Mouse (Mus musculus) myocyte (in vitro differentiated cells): ENCODE results near the gene Tecr. TPM values are rescaled to one million over a fixed set of nuclear protein-coding genes. Genes with fewer than 3 reads are reported as not detected.

ENCODE experiments used
- H3K27me3 ChIP-seq: one replicate; pipeline ENCODE4 v1.6.1; 2011; ENCODE audit not compliant: control insufficient read depth, insufficient read depth, insufficient read length
- H3K36me3 ChIP-seq: one replicate; pipeline ENCODE4 v1.6.1; 2011; ENCODE audit not compliant: control insufficient read depth, insufficient read depth
- H3K4me2 ChIP-seq: one replicate; pipeline ENCODE4 v1.6.1; 2011; ENCODE audit warnings: low read depth, control low read depth
- H3K4me3 ChIP-seq: one replicate; pipeline ENCODE4 v1.5.1; 2011; ENCODE audit warnings: mild to moderate bottlenecking, control low read depth, moderate library complexity
- H3K79me2 ChIP-seq: one replicate; pipeline ENCODE4 v1.6.1; 2011; ENCODE audit not compliant: control insufficient read depth, insufficient read depth
- H3ac ChIP-seq: one replicate; pipeline ENCODE4 v1.6.1; 2011; ENCODE audit not compliant: control insufficient read depth, insufficient read length
- CEBPB ChIP-seq: IDR thresholded peaks from 2 replicates; pipeline ENCODE4 v1.6.1; 2011; ENCODE audit warnings: mild to moderate bottlenecking, moderate library complexity; ENCODE audit not compliant: poor library complexity, insufficient read depth, severe bottlenecking
- E2F4 ChIP-seq: IDR thresholded peaks from one replicate; pipeline ENCODE4 v1.6.1; 2011; ENCODE audit warnings: mild to moderate bottlenecking, control low read depth, moderate library complexity; ENCODE audit not compliant: insufficient read depth
- MAX ChIP-seq: IDR thresholded peaks from one replicate; pipeline ENCODE4 v1.6.1; 2011; ENCODE audit warnings: low read depth, mild to moderate bottlenecking, control low read depth
- MYOD1 ChIP-seq, 3 experiments: IDR thresholded peaks; one replicate each; pipeline ENCODE4 v1.6.1; 2011; ENCODE audit warnings: control low read depth in 2 of 3, low read depth in 2 of 3, mild to moderate bottlenecking in 2 of 3, moderate library complexity in 1 of 3; ENCODE audit not compliant: insufficient read length in 2 of 3, control insufficient read depth in 1 of 3
- MYOG ChIP-seq, 3 experiments: IDR thresholded peaks; one replicate each; pipeline ENCODE4 v1.6.1; 2011; ENCODE audit warnings: control low read depth in 2 of 3, low read depth in 2 of 3, mild to moderate bottlenecking in 2 of 3; ENCODE audit not compliant: insufficient read length in 2 of 3, control insufficient read depth in 1 of 3, insufficient read depth in 1 of 3
- POLR2A ChIP-seq: IDR thresholded peaks from one replicate; pipeline ENCODE4 v1.6.1; 2011; ENCODE audit warnings: low read depth, mild to moderate bottlenecking, control low read depth, moderate library complexity; ENCODE audit not compliant: insufficient read length
- POLR2AphosphoS2 ChIP-seq: IDR thresholded peaks from one replicate; pipeline ENCODE4 v1.6.1; 2011; ENCODE audit warnings: low read depth, control low read depth; ENCODE audit not compliant: insufficient read length
- REST ChIP-seq: IDR thresholded peaks from one replicate; pipeline ENCODE4 v1.6.1; 2011; ENCODE audit warnings: mild to moderate bottlenecking, control low read depth, moderate library complexity; ENCODE audit not compliant: insufficient read depth, insufficient read length
- SRF ChIP-seq: IDR thresholded peaks from one replicate; pipeline ENCODE4 v1.6.1; 2011; ENCODE audit warnings: low read depth; ENCODE audit not compliant: control insufficient read depth, insufficient read length
- TCF12 ChIP-seq: IDR thresholded peaks from one replicate; pipeline ENCODE4 v1.6.1; 2011; ENCODE audit warnings: mild to moderate bottlenecking, control low read depth; ENCODE audit not compliant: poor library complexity, insufficient read depth, severe bottlenecking
- TCF3 ChIP-seq: IDR thresholded peaks from one replicate; pipeline ENCODE4 v1.6.1; 2011; ENCODE audit warnings: low read depth, control low read depth; ENCODE audit not compliant: insufficient read length
- USF1 ChIP-seq: IDR thresholded peaks from one replicate; pipeline ENCODE4 v1.6.1; 2011; ENCODE audit warnings: low read depth, mild to moderate bottlenecking, control low read depth, moderate library complexity
- polyA plus RNA-seq: library from polyadenylated mRNA; unstranded; fragments of >200 nt; fragmentation: generic; extraction: Trizol; gene quantifications from one replicate; pipeline ENCODE4 v1.2.1, GENCODE M21; 2012; ENCODE audit warnings: missing spikeins

Gene Tecr
- polyA plus RNA-seq, 1 experiment = 459 TPM

DNA sequence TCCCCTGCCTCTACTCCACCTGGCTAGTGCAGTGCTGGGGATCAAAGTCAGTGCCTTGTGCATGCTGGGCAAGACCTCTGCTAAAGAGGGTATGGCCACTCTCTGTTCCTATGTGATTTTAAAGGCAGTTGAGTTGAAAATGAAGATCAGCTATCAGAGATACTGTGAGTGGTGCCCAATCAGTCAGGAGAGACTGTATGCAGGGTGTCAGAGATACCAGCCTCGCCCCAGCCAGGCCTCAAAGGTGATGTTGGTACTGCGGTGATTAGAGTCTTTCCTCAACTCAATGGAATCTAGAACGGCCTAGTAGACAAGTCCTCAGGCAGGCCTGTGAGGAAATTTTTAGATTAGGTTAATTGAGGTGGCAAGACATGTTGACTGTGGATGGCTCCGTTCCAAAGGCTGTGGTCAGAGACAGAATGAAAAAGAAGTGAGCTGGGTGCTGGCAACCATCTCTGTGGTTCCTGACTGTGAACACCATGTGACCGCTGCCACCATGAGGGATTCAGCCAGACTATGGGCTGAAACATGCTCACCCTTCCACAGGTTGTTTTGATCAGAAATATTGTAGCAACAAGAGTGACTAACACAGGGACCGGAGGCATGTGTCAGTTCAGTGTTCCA is 18.0 kb upstream of the Tecr start:
- Histone ChIP-seq H3K27me3 (no peaks in the 10 kb centered on the region), H3K4me2 (no peak overlapping the region), H3ac (no peak overlapping the region), H3K36me3 (no peaks in the 10 kb centered on the region), H3K4me3 (no peak overlapping the region), H3K79me2 (no peaks in the 10 kb centered on the region)
- no peak for TF ChIP-seq TCF3
- TF ChIP-seq SRF = no peak
- TF ChIP-seq POLR2A = no peak
- TF ChIP-seq MAX = no peak
- TF ChIP-seq MYOD1 (IDR thresholded peaks at IDR 0.05; ENCODE audit: control insufficient read depth in 1 of 3, insufficient read length in 2 of 3, low read depth in 2 of 3) = no peak
- TF ChIP-seq POLR2AphosphoS2 = no peak
- no peak for TF ChIP-seq MYOG (IDR thresholded peaks at IDR 0.05; ENCODE audit: control insufficient read depth in 1 of 3, insufficient read depth in 1 of 3, insufficient read length in 2 of 3, low read depth in 2 of 3)
- no peak for TF ChIP-seq E2F4
- no peak for TF ChIP-seq USF1
- TF ChIP-seq REST = no peak
- no peak for TF ChIP-seq TCF12
- no peak for TF ChIP-seq CEBPB

DNA sequence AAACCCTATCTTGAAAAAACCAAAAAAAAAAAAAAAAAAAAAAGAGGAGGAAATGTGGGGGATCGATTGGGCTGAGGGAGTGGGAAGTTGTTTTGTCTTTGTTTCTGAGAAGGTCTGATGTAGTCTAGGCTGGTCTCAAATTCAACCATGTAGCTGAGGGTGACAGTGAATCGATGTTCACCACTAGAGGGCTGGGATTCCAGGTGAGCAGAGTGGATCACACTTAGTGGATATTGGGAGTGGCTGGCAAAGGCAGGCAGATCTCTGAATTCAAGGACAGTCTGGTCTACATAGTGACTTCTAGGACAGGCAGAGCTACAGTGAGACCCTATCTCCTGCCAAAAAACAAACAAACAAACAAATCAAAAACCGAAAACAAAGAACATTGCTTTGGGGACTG is 17.0 kb upstream of the Tecr start:
- no peak overlapping the region for H3K4me3 ChIP-seq
- H3K4me2 ChIP-seq = no peak overlapping the region
- no peaks in the 10 kb centered on the region for H3K27me3 ChIP-seq
- TF ChIP-seq E2F4 = no peak
- no peak for TF ChIP-seq MAX
- no peak for TF ChIP-seq SRF
- TF ChIP-seq TCF3 = no peak
- no peak for TF ChIP-seq USF1
- no peak for TF ChIP-seq MYOG (IDR thresholded peaks at IDR 0.05; ENCODE audit: control insufficient read depth in 1 of 3, insufficient read depth in 1 of 3, insufficient read length in 2 of 3, low read depth in 2 of 3)
- no peak for TF ChIP-seq TCF12
- no peak for TF ChIP-seq POLR2A
- no peak for TF ChIP-seq MYOD1 (IDR thresholded peaks at IDR 0.05; ENCODE audit: control insufficient read depth in 1 of 3, insufficient read length in 2 of 3, low read depth in 2 of 3)
- no peak for TF ChIP-seq POLR2AphosphoS2
- TF ChIP-seq REST = no peak
- TF ChIP-seq CEBPB = no peak
- H3K36me3 ChIP-seq = no peaks in the 10 kb centered on the region
- H3K79me2 ChIP-seq = no peaks in the 10 kb centered on the region
- no peak overlapping the region for H3ac ChIP-seq

DNA sequence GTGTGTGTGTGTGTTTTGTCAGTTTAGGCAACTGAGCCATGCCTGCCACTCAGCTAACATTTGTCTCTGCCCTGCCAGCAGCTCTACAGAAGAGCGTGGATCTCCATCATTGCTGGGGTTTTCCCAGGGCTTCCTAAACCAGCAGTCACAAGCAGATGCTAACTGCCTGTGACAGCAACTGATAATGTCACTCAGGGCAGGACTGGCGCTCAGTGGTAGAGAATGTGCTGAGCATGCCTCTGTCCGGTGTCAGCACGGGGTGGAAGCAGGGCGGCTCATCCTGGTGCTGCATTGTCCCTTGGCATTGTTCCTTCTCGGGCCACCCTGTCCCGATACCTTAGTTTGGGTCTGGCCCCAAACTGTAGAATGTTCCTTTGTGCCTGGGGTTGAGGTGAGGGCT is 15.8 kb upstream of the Tecr start:
- Histone ChIP-seq H3K79me2 (no peaks in the 10 kb centered on the region), H3ac (no peak overlapping the region), H3K27me3 (no peaks in the 10 kb centered on the region), H3K36me3 (no peaks in the 10 kb centered on the region), H3K4me3 (no peak overlapping the region), H3K4me2 (no peak overlapping the region)
- TF ChIP-seq MAX (no peak), MYOG (IDR thresholded peaks at IDR 0.05; ENCODE audit: control insufficient read depth in 1 of 3, insufficient read depth in 1 of 3, insufficient read length in 2 of 3, low read depth in 2 of 3) (no peak), E2F4 (no peak), CEBPB (no peak), TCF12 (no peak), MYOD1 (IDR thresholded peaks at IDR 0.05; ENCODE audit: control insufficient read depth in 1 of 3, insufficient read length in 2 of 3, low read depth in 2 of 3) (no peak), USF1 (no peak), POLR2A (no peak), REST (no peak), TCF3 (no peak), POLR2AphosphoS2 (no peak), SRF (no peak)

DNA sequence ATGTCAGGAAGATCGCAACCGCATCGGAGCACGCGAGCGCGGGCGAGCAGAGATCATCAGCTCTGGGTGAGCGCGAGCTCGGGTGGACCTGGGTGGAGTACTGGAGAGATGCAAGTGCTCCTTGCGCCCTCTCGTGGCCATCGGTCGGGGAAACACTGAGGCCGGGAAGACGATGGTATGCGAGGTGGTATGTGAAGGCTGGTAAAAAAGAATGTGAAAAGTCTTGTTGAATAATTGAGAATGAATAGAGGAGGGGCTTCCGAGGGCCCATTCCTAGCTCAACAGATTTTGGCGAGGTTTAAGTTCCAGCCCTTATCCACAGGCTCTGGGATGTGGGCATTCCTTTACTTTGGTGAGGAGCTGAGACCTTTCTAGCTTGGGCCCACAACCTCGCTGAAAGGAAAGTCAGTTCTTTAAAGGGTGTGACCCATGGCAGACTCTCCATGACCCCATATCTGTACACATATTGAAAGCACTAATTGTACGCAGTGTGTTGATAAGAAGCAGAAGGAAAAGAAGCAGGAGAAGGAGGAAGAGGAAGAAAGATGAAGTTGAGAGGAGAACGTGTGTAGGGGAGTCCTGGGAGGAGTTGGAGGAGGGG is 14.7 kb upstream of the Tecr start:
- Histone ChIP-seq H3K4me2 (peak overlapping the region; percentile 90), H3K27me3 (no peaks in the 10 kb centered on the region), H3K4me3 (no peak overlapping the region), H3ac (no peak overlapping the region), H3K79me2 (no peaks in the 10 kb centered on the region), H3K36me3 (no peaks in the 10 kb centered on the region)
- TF ChIP-seq POLR2A = no peak
- TF ChIP-seq TCF3 = no peak
- no peak for TF ChIP-seq SRF
- TF ChIP-seq E2F4 = no peak
- no peak for TF ChIP-seq MYOD1 (IDR thresholded peaks at IDR 0.05; ENCODE audit: control insufficient read depth in 1 of 3, insufficient read length in 2 of 3, low read depth in 2 of 3)
- no peak for TF ChIP-seq CEBPB
